Mouse (Mus musculus) macrophage (primary cell): Measurements from ENCODE around the gene Ccng2. TPM values are rescaled to one million over a fixed set of nuclear protein-coding genes. Genes with fewer than 3 reads are reported as not detected.

Experiments used
- H3K27ac ChIP-seq: fragments of 350-480 bp; formaldehyde crosslinking; 2 replicates; pipeline ENCODE4 v1.9.0; 2021
- H3K36me3 ChIP-seq: fragments of 350-480 bp; formaldehyde crosslinking; 2 replicates; pipeline ENCODE4 v1.9.0; 2021; ENCODE audit errors: inconsistent target
- H3K4me3 ChIP-seq: fragments of 350-480 bp; formaldehyde crosslinking; 2 replicates; pipeline ENCODE4 v1.9.0; 2021; ENCODE audit errors: inconsistent target
- H3K79me2 ChIP-seq: fragments of 350-480 bp; formaldehyde crosslinking; 2 replicates; pipeline ENCODE4 v1.9.0; 2021; ENCODE audit errors: inconsistent target
- WGBS: methylation state at CpG from one replicate; pipeline ENCODE4 v1.1.7; 2026; ENCODE audit warnings: inconsistent platforms; ENCODE audit not compliant: missing documents; 5-methylcytosine and 5-hydroxymethylcytosine counted together
- polyA plus RNA-seq: library from polyadenylated mRNA; stranded (reverse); fragments of 250-400 nt; gene quantifications from 3 replicates; pipeline ENCODE4 v1.2.4, GENCODE M21; 2018; ENCODE audit warnings: inconsistent platforms

The Ccng2 gene
- polyA plus RNA-seq, 1 experiment from 2014 or later = 10.4 TPM

GRCm38 (mm10) chr5:93270721-93271120 lies 3.7 kb downstream of the Ccng2 start:
- no peak overlapping the region for H3K4me3 ChIP-seq
- WGBS = 93% methylated on average over 18 of the region's 18 CpGs
- peaks cover 49% of the 10 kb centered on the region for H3K36me3 ChIP-seq
- no peak overlapping the region for H3K27ac ChIP-seq
- peaks cover 30% of the 10 kb centered on the region for H3K79me2 ChIP-seq

GRCm38 (mm10) chr5:93282446-93283107 lies 15.5 kb downstream of the Ccng2 start:
- H3K27ac ChIP-seq = no peak overlapping the region
- no peaks in the 10 kb centered on the region for H3K36me3 ChIP-seq
- H3K79me2 ChIP-seq = no peaks in the 10 kb centered on the region
- WGBS = 81% methylated on average over 14 of the region's 14 CpGs
- H3K4me3 ChIP-seq = no peak overlapping the region

GRCm38 (mm10) chr5:93283109-93283508 lies 16.1 kb downstream of the Ccng2 start:
- H3K79me2 ChIP-seq = no peaks in the 10 kb centered on the region
- 90% methylated on average over 7 of the region's 7 CpGs for WGBS
- no peak overlapping the region for H3K27ac ChIP-seq
- H3K36me3 ChIP-seq = no peaks in the 10 kb centered on the region
- no peak overlapping the region for H3K4me3 ChIP-seq

DNA sequence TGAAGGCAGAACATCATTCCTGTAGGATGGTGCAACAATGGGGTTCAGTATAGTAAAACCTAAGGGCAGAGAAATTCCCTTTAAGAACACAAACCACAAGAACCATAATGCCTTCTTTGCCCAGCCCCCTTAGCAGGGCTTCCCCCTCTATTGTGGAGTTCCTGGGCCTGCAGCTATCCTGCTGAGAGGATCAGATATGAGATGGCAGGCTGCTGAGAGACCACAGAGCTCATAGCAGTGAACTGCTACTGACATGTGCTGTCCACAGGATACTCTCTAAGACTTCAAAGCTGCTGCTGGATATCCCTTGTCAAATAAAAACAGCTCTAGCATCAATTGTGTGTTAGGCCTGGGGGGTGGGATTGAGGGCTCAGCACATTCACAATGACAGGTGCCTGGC lies 21.5 kb downstream of the Ccng2 start:
- Histone ChIP-seq H3K27ac (no peak overlapping the region), H3K79me2 (no peaks in the 10 kb centered on the region), H3K4me3 (no peak overlapping the region), H3K36me3 (no peaks in the 10 kb centered on the region)

DNA sequence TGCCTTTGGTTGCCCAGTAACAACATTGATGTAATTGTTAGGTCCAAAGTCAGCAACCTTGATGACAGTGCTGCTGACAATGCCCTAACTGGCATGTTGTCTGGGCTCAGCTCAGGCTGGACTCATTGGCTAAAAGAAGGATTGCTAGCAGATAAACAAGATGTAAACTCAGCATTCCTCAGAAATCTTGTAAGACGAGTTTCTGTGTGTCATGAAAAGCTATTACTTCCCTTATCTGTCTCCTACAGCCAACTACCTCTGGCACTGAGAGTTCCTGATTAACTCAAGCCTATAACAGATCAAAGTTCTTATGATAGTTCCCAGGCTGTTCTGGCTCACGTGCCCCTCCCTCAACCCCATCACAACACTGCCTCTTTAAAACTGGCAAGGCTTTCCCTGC lies 23.2 kb downstream of the Ccng2 start:
- no peaks in the 10 kb centered on the region for H3K36me3 ChIP-seq
- no peaks in the 10 kb centered on the region for H3K79me2 ChIP-seq
- 46% methylated on average over 2 of the region's 2 CpGs for WGBS
- H3K27ac ChIP-seq = no peak overlapping the region
- no peak overlapping the region for H3K4me3 ChIP-seq

DNA sequence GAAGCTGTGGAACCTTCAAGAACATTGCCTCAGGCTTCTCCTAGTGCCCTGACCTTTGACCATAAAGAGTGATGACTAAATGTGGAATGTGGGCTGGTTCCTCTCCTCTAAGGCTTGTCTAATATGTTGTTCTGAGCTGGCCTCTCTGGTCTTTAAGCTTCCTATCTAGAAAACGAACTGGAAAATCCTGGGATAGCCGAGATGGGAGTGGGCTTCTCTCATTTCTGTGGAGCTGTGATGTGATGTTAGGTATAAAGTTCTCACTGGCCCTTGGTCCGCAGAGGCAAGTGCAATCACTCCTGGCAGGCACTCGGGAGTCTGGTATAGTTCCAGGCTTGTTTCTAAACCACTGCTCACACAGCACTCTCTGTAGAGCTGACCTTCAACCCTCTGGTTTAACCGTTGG lies 29.3 kb downstream of the Ccng2 start:
- Histone ChIP-seq H3K4me3 (no peak overlapping the region), H3K36me3 (no peaks in the 10 kb centered on the region), H3K79me2 (no peaks in the 10 kb centered on the region), H3K27ac (no peak overlapping the region)
- 83% methylated on average over 5 of the region's 5 CpGs for WGBS

- Histone ChIP-seq H3K27ac (no peak overlapping the region), H3K4me3 (no peak overlapping the region), H3K36me3 (no peaks in the 10 kb centered on the region), H3K79me2 (no peaks in the 10 kb centered on the region)
- 85% methylated on average over 4 of the region's 4 CpGs for WGBS
Observed at GRCm38 (mm10) chr5:93296754-93297153, 29.7 kb downstream of the Ccng2 start.

- 81% methylated on average over 3 of the region's 3 CpGs for WGBS
- Histone ChIP-seq H3K36me3 (no peaks in the 10 kb centered on the region), H3K27ac (no peak overlapping the region), H3K4me3 (no peak overlapping the region), H3K79me2 (no peaks in the 10 kb centered on the region)
Observed at GRCm38 (mm10) chr5:93297311-93297710, 30.3 kb downstream of the Ccng2 start.

- H3K27ac ChIP-seq = no peak overlapping the region
- no peaks in the 10 kb centered on the region for H3K36me3 ChIP-seq
- no peaks in the 10 kb centered on the region for H3K79me2 ChIP-seq
- 90% methylated on average over 2 of the region's 2 CpGs for WGBS
- H3K4me3 ChIP-seq = no peak overlapping the region
Observed at GRCm38 (mm10) chr5:93305126-93305830, 38.2 kb downstream of the Ccng2 start.

- 83% methylated on average over 2 of the region's 2 CpGs for WGBS
- Histone ChIP-seq H3K79me2 (no peaks in the 10 kb centered on the region), H3K27ac (no peak overlapping the region), H3K36me3 (no peaks in the 10 kb centered on the region), H3K4me3 (no peak overlapping the region)
Observed at GRCm38 (mm10) chr5:93308909-93309308, 41.9 kb downstream of the Ccng2 start.

GRCm38 (mm10) chr5:93323320-93324001 lies 56.4 kb downstream of the Ccng2 start:
- no peaks in the 10 kb centered on the region for H3K36me3 ChIP-seq
- 31% methylated on average over 1 of the region's 1 CpGs for WGBS
- no peak overlapping the region for H3K4me3 ChIP-seq
- no peak overlapping the region for H3K27ac ChIP-seq
- H3K79me2 ChIP-seq = no peaks in the 10 kb centered on the region

Other genes starting within 250 kb of the Ccng2 start
- not detected in 3 replicates for gene Sowahb, start 222.2 kb upstream of the Ccng2 start, polyA plus RNA-seq
- 17.4 to 33.9 TPM (median 33.0 TPM) in 3 replicates for gene Sept11, start 173.8 kb upstream of the Ccng2 start, polyA plus RNA-seq
- 104 to 136 TPM (median 120 TPM) in 3 replicates for gene Ccni, start 60.8 kb upstream of the Ccng2 start, polyA plus RNA-seq
- gene 2010109A12Rik, start 60.7 kb upstream of the Ccng2 start, polyA plus RNA-seq = not detected in 3 replicates